Mouse (Mus musculus) lung, adult 2 months (tissue): Measurements from ENCODE around the gene Nap1l4. TPM values are rescaled to one million over a fixed set of nuclear protein-coding genes. Genes with fewer than 3 reads are reported as not detected.
"Not testable (repeated sequence)": the region's sequence is repeated elsewhere in the genome, so short reads cannot be mapped to it uniquely, and the experiment has no call there.

Experiments used
- DNase-seq: peaks from one replicate; pipeline ENCODE4 v3.0.0; 2022
- H3K4me1 ChIP-seq: fragments of 200-500 bp; 2 replicates; pipeline ENCODE4 v1.6.1; 2011; ENCODE audit warnings: low read length; ENCODE audit not compliant: control insufficient read depth, insufficient read depth
- H3K4me3 ChIP-seq: fragments of 200-500 bp; replicated peaks from 2 replicates; pipeline ENCODE3; 2011; ENCODE audit warnings: low read depth, mild to moderate bottlenecking, control low read depth, low read length; ENCODE audit errors: extremely low read depth
- CTCF ChIP-seq: fragments of 200-500 bp; IDR thresholded peaks from 2 replicates; pipeline ENCODE4 v1.5.1; 2011; ENCODE audit warnings: mild to moderate bottlenecking, low read length, control low read depth; ENCODE audit not compliant: insufficient read depth
- POLR2A ChIP-seq: fragments of 200-500 bp; IDR thresholded peaks from 2 replicates; pipeline ENCODE4 v1.6.1; 2011; ENCODE audit warnings: low read depth, mild to moderate bottlenecking, control low read depth, low read length, borderline replicate concordance; ENCODE audit errors: extremely low read depth
- WGBS: fragments of 180-500 bp; shearing (Covaris S2); methylation state at CpG from one replicate; pipeline ENCODE4 v1.1.7; 2018; 5-methylcytosine and 5-hydroxymethylcytosine counted together
- polyA plus RNA-seq: library from polyadenylated mRNA; depleted of rRNA; stranded (reverse); fragments of >200 nt; gene quantifications from 2 replicates; pipeline ENCODE4 v1.2.3, GENCODE M21; 2012

Gene Nap1l4
- polyA plus RNA-seq, 1 experiment: 57.7 TPM

DNA sequence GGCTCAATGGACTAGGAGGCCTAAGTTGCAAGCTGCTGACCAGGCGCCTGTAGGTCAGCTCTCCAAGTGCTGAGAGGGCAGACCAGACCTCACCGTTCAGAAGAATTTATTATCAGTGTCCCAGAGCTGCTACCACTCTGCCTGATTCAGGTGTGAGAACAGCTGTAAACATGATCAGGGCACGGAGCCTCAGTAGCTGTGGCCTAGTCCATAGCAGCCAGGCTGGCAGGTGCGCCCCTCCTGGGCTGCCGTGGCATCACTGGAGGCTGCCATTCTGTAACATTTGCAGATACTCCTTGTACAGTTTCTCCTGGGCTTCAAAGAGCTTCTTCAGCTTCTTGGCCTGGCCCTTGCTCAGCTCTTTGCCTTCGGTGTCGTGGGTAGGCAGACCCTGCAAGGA, 8.7 kb upstream of the Nap1l4 start:
- TF ChIP-seq POLR2A (no peak), CTCF (no peak)
- H3K4me3 ChIP-seq: no peak overlapping the region
- 86% methylated on average over 7 of the region's 7 CpGs for WGBS

GRCm38 (mm10) chr7:143556964-143557610, 8.2 kb upstream of the Nap1l4 start:
- DNase-seq: no peak
- no peak for TF ChIP-seq CTCF
- no peak for TF ChIP-seq POLR2A
- WGBS: 60% methylated on average over 8 of the region's 8 CpGs
- no peaks in the 10 kb centered on the region for H3K4me1 ChIP-seq
- H3K4me3 ChIP-seq: no peak overlapping the region

More for the DNA sequence above, 8.7 kb upstream of the Nap1l4 start:
- H3K4me1 ChIP-seq: no peaks in the 10 kb centered on the region
- no peak for DNase-seq

DNA sequence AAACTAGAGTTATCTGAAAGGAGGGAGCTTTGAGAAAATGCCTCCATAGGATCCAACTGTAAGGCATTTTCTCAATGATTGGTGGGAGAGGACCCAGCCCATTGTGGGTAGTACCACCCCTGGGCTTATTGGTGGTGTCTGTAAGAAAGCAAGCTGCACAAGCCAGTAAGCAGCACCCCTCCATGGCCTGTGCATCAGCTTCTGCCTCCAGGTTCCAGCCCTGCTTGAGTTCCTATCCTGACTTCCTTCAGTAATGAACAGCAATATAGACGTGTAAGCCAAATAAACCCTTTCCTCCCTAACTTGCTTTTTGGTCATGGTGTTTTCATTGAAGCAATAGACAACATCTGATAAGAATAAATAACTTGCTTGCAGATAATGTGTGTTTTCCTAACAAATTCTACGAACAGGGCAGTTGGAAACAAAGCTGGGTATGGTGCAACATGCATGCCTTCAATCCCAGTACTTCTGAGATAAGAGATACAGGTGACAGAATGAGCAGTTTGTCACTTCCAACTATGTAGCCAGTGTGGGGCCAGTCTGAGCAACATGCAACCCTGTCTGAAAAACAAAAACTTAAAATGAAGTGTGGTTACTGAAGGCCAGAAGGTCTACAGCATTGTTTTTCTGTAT, 798 bp upstream of the Nap1l4 start:
- no peak for DNase-seq
- 27% methylated on average over 2 of the region's 2 CpGs for WGBS
- H3K4me3 ChIP-seq: no peak overlapping the region
- H3K4me1 ChIP-seq: peaks cover 7% of the 10 kb centered on the region
- TF ChIP-seq POLR2A (no peak), CTCF (no peak)

GRCm38 (mm10) chr7:143548231-143548961, 510 bp downstream of the Nap1l4 start:
- under 1% methylated on average over 63 of the region's 63 CpGs for WGBS
- H3K4me3 ChIP-seq: peak overlapping the region; percentile 77
- no peak for TF ChIP-seq CTCF
- no peak for TF ChIP-seq POLR2A
- H3K4me1 ChIP-seq: peaks cover 9% of the 10 kb centered on the region
- DNase-seq: no peak

DNA sequence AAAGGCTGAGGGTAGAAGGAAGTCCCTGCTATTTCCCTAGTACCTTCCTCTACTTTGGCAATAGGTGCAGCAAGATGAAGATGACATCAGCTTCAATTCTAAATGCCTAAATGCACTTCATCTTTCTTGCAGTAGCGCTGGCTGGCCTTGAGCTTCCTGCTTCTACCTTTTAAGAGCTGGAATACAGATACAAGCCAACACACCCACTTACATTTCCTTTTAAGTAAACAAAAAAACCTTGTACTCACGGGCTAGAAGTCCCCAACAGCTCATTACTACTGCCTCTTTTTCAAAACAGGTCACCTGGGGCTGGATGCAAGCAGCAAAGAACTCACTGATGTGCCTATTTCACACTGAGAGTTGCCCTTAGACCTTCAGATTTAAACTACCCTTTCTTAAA, 2.4 kb downstream of the Nap1l4 start:
- no peak overlapping the region for H3K4me3 ChIP-seq
- peaks cover 15% of the 10 kb centered on the region for H3K4me1 ChIP-seq
- TF ChIP-seq CTCF: no peak
- TF ChIP-seq POLR2A: no peak
- no peak for DNase-seq
- 20% methylated on average over 2 of the region's 2 CpGs for WGBS

GRCm38 (mm10) chr7:143544368-143544767, 4.5 kb downstream of the Nap1l4 start:
- peak; percentile 31 for DNase-seq
- TF ChIP-seq CTCF (no peak; the same call in 1 of the 2 replicates), POLR2A (no peak)
- H3K4me3 ChIP-seq: no peak overlapping the region
- peaks cover 15% of the 10 kb centered on the region for H3K4me1 ChIP-seq
- 91% methylated on average over 2 of the region's 2 CpGs for WGBS

DNA sequence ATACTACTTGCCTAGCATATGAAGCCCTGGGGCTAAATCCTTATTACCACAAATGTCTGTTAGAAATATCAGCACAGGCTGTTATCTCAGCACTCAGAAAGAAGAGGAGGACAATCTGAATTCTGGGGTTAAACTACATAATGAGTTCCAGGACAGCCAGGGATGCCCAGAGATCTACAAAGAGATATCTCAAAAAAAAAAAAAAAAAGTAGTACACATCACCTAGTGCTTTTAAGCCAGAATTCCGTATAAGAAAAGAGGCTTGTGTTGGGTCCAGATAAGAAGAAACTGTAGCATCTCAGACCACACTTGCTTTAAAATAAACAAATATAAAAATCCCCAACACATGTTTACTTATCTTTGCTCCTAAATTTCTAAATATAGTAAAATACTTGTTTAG, 10.2 kb downstream of the Nap1l4 start:
- no peak overlapping the region for H3K4me3 ChIP-seq
- peaks cover 9% of the 10 kb centered on the region; the same call in 1 of the 2 replicates for H3K4me1 ChIP-seq
- TF ChIP-seq POLR2A (no peak), CTCF (no peak)
- 48% methylated on average over 1 of the region's 1 CpGs for WGBS
- no peak for DNase-seq

DNA sequence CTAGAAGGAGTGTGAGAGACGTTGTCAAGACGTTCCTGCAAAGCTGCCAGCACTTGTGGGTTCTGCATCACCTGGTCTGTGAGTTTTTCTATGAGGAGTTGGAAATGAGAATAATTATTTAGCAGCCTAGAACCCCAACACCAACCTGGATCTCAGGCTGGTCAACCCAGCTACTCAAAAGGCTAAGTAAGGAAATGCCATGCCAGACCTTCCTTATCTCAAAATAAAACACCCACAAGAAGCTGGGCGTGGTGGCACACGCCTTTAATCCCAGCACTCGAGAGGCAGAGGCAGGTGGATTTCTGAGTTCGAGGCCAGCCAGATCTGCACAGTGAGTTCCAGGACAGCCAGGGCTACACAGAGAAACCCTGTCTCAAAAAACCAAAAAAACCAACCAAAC, 10.7 kb downstream of the Nap1l4 start:
- not testable (repeated sequence) for H3K4me3 ChIP-seq, H3K4me1 ChIP-seq, DNase-seq
- WGBS: 62% methylated on average over 6 of the region's 6 CpGs

- H3K4me3 ChIP-seq: no peak overlapping the region
- no peaks in the 10 kb centered on the region; the same call in 1 of the 2 replicates for H3K4me1 ChIP-seq
- no peak for TF ChIP-seq POLR2A
- no peak for TF ChIP-seq CTCF
- WGBS: 89% methylated on average over 3 of the region's 3 CpGs
- DNase-seq: no peak
Observed at GRCm38 (mm10) chr7:143536251-143536650, 12.7 kb downstream of the Nap1l4 start.
